Mouse (Mus musculus) liver, adult 2 months (tissue): ENCODE results near the gene Pibf1.

Experiments used
- CTCF ChIP-seq: fragments of 200-500 bp; IDR thresholded peaks from 2 replicates; pipeline ENCODE4 v1.5.1; 2011; ENCODE audit warnings: low read depth, low read length, control low read depth
- POLR2A ChIP-seq: fragments of 200-500 bp; IDR thresholded peaks from 2 replicates; pipeline ENCODE4 v1.6.1; 2011; ENCODE audit warnings: low read length, control low read depth; ENCODE audit not compliant: insufficient read depth; ENCODE audit errors: extremely low read depth

GRCm38 (mm10) chr14:99278763-99279486 lies 179.7 kb downstream of the Pibf1 start:
- TF ChIP-seq POLR2A = no peak
- no peak for TF ChIP-seq CTCF
